Comparison of ENCODE assay signal across 29 mouse cellular contexts in the genomic region with DNA sequence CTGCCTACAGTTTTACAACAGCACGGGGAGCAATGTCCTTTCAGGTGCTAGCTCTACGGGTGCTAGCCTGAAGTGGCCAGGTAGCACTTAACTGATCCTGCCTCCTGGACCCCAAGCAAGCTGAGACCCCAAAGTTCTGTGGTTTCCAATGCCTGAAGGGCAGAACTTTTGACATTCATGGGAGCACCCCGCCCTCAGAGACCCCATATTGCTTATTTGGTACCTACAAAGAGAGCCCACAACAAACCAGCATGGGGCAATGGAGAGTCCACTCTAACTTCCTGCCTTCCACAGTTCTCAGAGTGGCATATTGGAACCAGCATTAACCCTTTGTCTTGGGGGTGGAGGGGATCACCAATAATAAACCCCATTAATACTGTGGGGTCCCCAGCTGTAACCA. TPM values are rescaled to one million over a fixed set of nuclear protein-coding genes. Genes with fewer than 3 reads are reported as not detected.
DNase-seq lines count a peak whose midpoint lies in the region; ATAC-seq and TF ChIP-seq lines count a peak whose summit lies in the region.
"Had no signal": no experiment of that assay in that cellular context is flagged by ENCODE, and none has a peak within 500 bp of the region (broad histone marks: within the 10 kb centered on the region; RNA-seq: fewer than 3 reads in every experiment).

No protein-coding gene starts in this region.

- no peak for ATAC-seq in forebrain, embryonic 12.5 days (ENCODE audit: low FRiP score)
- ATAC-seq in midbrain, embryonic 16.5 days: no peak
- no peak for ATAC-seq in midbrain, embryonic 15.5 days (replicated peaks)
- ATAC-seq: forebrain, embryonic 16.5 days; intestine, postnatal 0 days; liver, postnatal 0 days; lung, postnatal 0 days; Patski had no signal

- WGBS in forebrain, embryonic 12.5 days: 94% methylated on average over 3 of the region's 3 CpGs
- 94% methylated on average over 3 of the region's 3 CpGs for WGBS in forebrain, embryonic 10.5 days
- 97% methylated on average over 3 of the region's 3 CpGs for WGBS in heart, adult 2 months
- WGBS in midbrain, embryonic 16.5 days: 96% methylated on average over 3 of the region's 3 CpGs
- whole genome bisulfite sequencing in midbrain, embryonic 15.5 days: 97% methylated on average over 3 of the region's 3 CpGs

- 0 out of 2 replicates have a peak overlapping the region, but pooled peaks have one; percentile 0 for H3K9ac ChIP-seq in forebrain, embryonic 12.5 days
- no peak overlapping the region for H3K9ac ChIP-seq in heart, adult 2 months (ENCODE audit: low read depth, low read length)
- peak overlapping the region; percentile 1; the same call in 1 of the 2 replicates for H3K9ac ChIP-seq in midbrain, embryonic 16.5 days (ENCODE audit: low read depth, low read length)
- no peak overlapping the region for H3K9ac ChIP-seq in midbrain, embryonic 15.5 days
- H3K9ac ChIP-seq: embryonic facial prominence, embryonic 13.5 days; kidney, embryonic 15.5 days; limb, embryonic 12.5 days; liver, postnatal 0 days had no signal

- H3K27ac ChIP-seq in forebrain, embryonic 12.5 days: no peak overlapping the region
- H3K27ac ChIP-seq in forebrain, embryonic 10.5 days: no peak overlapping the region
- H3K27ac ChIP-seq in heart, adult 2 months: no peak overlapping the region
- no peak overlapping the region for H3K27ac ChIP-seq in midbrain, embryonic 16.5 days (ENCODE audit: low read length)
- H3K27ac ChIP-seq in midbrain, embryonic 15.5 days: no peak overlapping the region
- H3K27ac ChIP-seq: embryonic facial prominence, embryonic 13.5 days; hindbrain, embryonic 10.5 days; kidney, embryonic 15.5 days; limb, embryonic 12.5 days; macrophage; stomach, postnatal 0 days had no signal

- H3K4me3 ChIP-seq in forebrain, embryonic 12.5 days (replicated peaks): no peak overlapping the region
- H3K4me3 ChIP-seq in forebrain, embryonic 10.5 days: no peak overlapping the region
- H3K4me3 ChIP-seq in heart, adult 2 months: no peak overlapping the region
- no peak overlapping the region for H3K4me3 ChIP-seq in midbrain, embryonic 16.5 days (ENCODE audit: low read depth, low read length)
- no peak overlapping the region for H3K4me3 ChIP-seq in midbrain, embryonic 15.5 days
- H3K4me3 ChIP-seq: embryonic facial prominence, embryonic 13.5 days; erythroblast, embryonic 14.5 days; hindbrain, embryonic 10.5 days; kidney, embryonic 15.5 days; limb, embryonic 12.5 days had no signal

- H3K27me3 ChIP-seq in forebrain, embryonic 12.5 days: no peaks in the 10 kb centered on the region
- no peaks in the 10 kb centered on the region for H3K27me3 ChIP-seq in forebrain, embryonic 10.5 days (ENCODE audit: poor library complexity, severe bottlenecking)
- no peaks in the 10 kb centered on the region for H3K27me3 ChIP-seq in heart, adult 2 months (ENCODE audit: control insufficient read depth, insufficient read depth, low read length)
- H3K27me3 ChIP-seq in midbrain, embryonic 16.5 days (ENCODE audit: control insufficient read depth, insufficient read depth, low read depth, low read length): no peaks in the 10 kb centered on the region
- no peaks in the 10 kb centered on the region for H3K27me3 ChIP-seq in midbrain, embryonic 15.5 days (replicated peaks)
- H3K27me3 ChIP-seq: embryonic facial prominence, embryonic 13.5 days; kidney, embryonic 15.5 days; limb, embryonic 12.5 days; Patski had no signal

- no peak for TF ChIP-seq CTCF in heart, adult 2 months (IDR thresholded peaks at IDR 0.05)

- no peak for TF ChIP-seq EP300 in heart, adult 2 months (IDR thresholded peaks at IDR 0.05; ENCODE audit: insufficient read depth, low read depth, low read length)

- TF ChIP-seq POLR2A in heart, adult 2 months (IDR thresholded peaks at IDR 0.05; ENCODE audit: insufficient read depth, low read depth, low read length): no peak

- peaks cover 2% of the 10 kb centered on the region for H3K79me2 ChIP-seq in heart, adult 2 months (replicated peaks; ENCODE audit: control insufficient read depth, insufficient read depth, low read length)

- H3K4me1 ChIP-seq in forebrain, embryonic 12.5 days: peaks cover 24% of the 10 kb centered on the region
- H3K4me1 ChIP-seq in forebrain, embryonic 10.5 days: peaks cover 19% of the 10 kb centered on the region
- H3K4me1 ChIP-seq in heart, adult 2 months (ENCODE audit: control insufficient read depth, insufficient read depth, low read length): peaks cover 7% of the 10 kb centered on the region
- peaks cover 21% of the 10 kb centered on the region for H3K4me1 ChIP-seq in midbrain, embryonic 16.5 days (ENCODE audit: control insufficient read depth, insufficient read depth, low read length)
- peaks cover 22% of the 10 kb centered on the region for H3K4me1 ChIP-seq in midbrain, embryonic 15.5 days

- H3K36me3 ChIP-seq in forebrain, embryonic 12.5 days (replicated peaks): peaks cover 67% of the 10 kb centered on the region
- H3K36me3 ChIP-seq in forebrain, embryonic 10.5 days (replicated peaks): peaks cover 76% of the 10 kb centered on the region
- peaks cover 7% of the 10 kb centered on the region for H3K36me3 ChIP-seq in heart, adult 2 months (ENCODE audit: control insufficient read depth, insufficient read depth, low read length)
- H3K36me3 ChIP-seq in midbrain, embryonic 16.5 days (ENCODE audit: control insufficient read depth, insufficient read depth, low read length): peaks cover 31% of the 10 kb centered on the region
- peaks cover 24% of the 10 kb centered on the region for H3K36me3 ChIP-seq in midbrain, embryonic 15.5 days (replicated peaks)

- H3K9me3 ChIP-seq in forebrain, embryonic 12.5 days: no peaks in the 10 kb centered on the region
- H3K9me3 ChIP-seq in forebrain, embryonic 10.5 days: peaks cover 48% of the 10 kb centered on the region
- no peaks in the 10 kb centered on the region for H3K9me3 ChIP-seq in midbrain, embryonic 16.5 days (replicated peaks; ENCODE audit: control insufficient read depth, low read length, poor library complexity, severe bottlenecking)
- no peaks in the 10 kb centered on the region for H3K9me3 ChIP-seq in midbrain, embryonic 15.5 days
- H3K9me3 ChIP-seq: embryonic facial prominence, embryonic 13.5 days; G1E; kidney, embryonic 15.5 days; limb, embryonic 12.5 days had no signal

- DNase-seq in forebrain, embryonic 10.5 days (ENCODE audit: extremely low spot score, low spot score): no peak
- DNase-seq in heart, adult 2 months: peak; percentile 15 to 38
- no peak for DNase-seq in heart, adult 8-10 months (ENCODE audit: low spot score)
- DNase-seq in urinary bladder, postnatal 4 days (ENCODE audit: low spot score in 2 of 2): peak; percentile 35 to 73
- DNase-seq in urinary bladder, postnatal 14 days (ENCODE audit: low spot score): no peak
- DNase-seq: adrenal gland, adult 2 months; cerebellum, adult 11 months; embryo, embryonic 11 days; liver, postnatal 0 days; thymus, postnatal 25 days had no signal

- H3K4me2 ChIP-seq in forebrain, embryonic 12.5 days: no peak overlapping the region
- no peak overlapping the region for H3K4me2 ChIP-seq in midbrain, embryonic 16.5 days (ENCODE audit: low read length)
- H3K4me2 ChIP-seq in midbrain, embryonic 15.5 days: no peak overlapping the region
- H3K4me2 ChIP-seq: embryonic facial prominence, embryonic 13.5 days; heart, embryonic 11.5 days; kidney, embryonic 15.5 days; limb, embryonic 12.5 days; liver, embryonic 11.5 days had no signal

- intact Hi-C loops in heart, adult 2 months (cut with DNase I): no loop called here

RNA-seq across cellular contexts. Expression of gene Hjurp, which starts 4.1 kb away (rescaled TPM):
- 209 and 210 TPM in 2 replicates for polyA plus RNA-seq in forebrain, embryonic 12.5 days (2016; fragmentation: Nextera tagmentation; extraction: Ambion mirVana)
- polyA plus RNA-seq in forebrain, embryonic 10.5 days (2016; fragmentation: Nextera tagmentation; extraction: Ambion mirVana): 223 and 224 TPM in 2 replicates
- 10 to 100 TPM in 1 of 2 experiments, 1 to 10 TPM in 1; 8.7 to 11.5 TPM for total RNA-seq in heart, adult 2 months (2021)
- 12.7 and 23.9 TPM in 2 replicates for polyA plus RNA-seq in heart, adult 2 months (2012; rRNA removed)
- total RNA-seq in heart, adult 8-10 months (2022): 10 to 100 TPM; 10.6 to 14.2 (median 11.0) TPM
- 77.3 and 87.0 TPM in 2 replicates for polyA plus RNA-seq in midbrain, embryonic 16.5 days (2015; fragmentation: Nextera tagmentation; extraction: Ambion mirVana)
- 85.4 and 86.4 TPM in 2 replicates for polyA plus RNA-seq in midbrain, embryonic 15.5 days (2015; fragmentation: Nextera tagmentation; extraction: Ambion mirVana)

RNA-seq across cellular contexts. Expression of gene Trpm8, which starts 4.1 kb away (rescaled TPM):
- polyA plus RNA-seq in forebrain, embryonic 12.5 days (2016; fragmentation: Nextera tagmentation; extraction: Ambion mirVana): not detected in 2 replicates
- polyA plus RNA-seq in forebrain, embryonic 10.5 days (2016; fragmentation: Nextera tagmentation; extraction: Ambion mirVana): not detected in 2 replicates
- total RNA-seq in heart, adult 2 months (2021): not detected
- not detected in 2 replicates for polyA plus RNA-seq in heart, adult 2 months (2012; rRNA removed)
- not detected for total RNA-seq in heart, adult 8-10 months (2022)
- 0.11 and 0.17 TPM in 2 replicates for polyA plus RNA-seq in midbrain, embryonic 16.5 days (2015; fragmentation: Nextera tagmentation; extraction: Ambion mirVana)
- polyA plus RNA-seq in midbrain, embryonic 15.5 days (2015; fragmentation: Nextera tagmentation; extraction: Ambion mirVana): 0.09 and 0.10 TPM in 2 replicates
- total RNA-seq: adrenal gland, adult 2 months; G1E had no signal
- polyA plus RNA-seq: adrenal gland, adult 2 months; embryonic facial prominence, embryonic 13.5 days; erythroblast, embryonic 14.5 days; G1E; heart, postnatal 0 days; hindbrain, embryonic 10.5 days; intestine, postnatal 0 days; kidney, embryonic 15.5 days; limb, embryonic 12.5 days; liver, embryonic 11.5 days; liver, postnatal 0 days; lung, postnatal 0 days; macrophage had no signal

RNA-seq across cellular contexts. Expression of gene Mroh2a, which starts 46.5 kb away (rescaled TPM):
- polyA plus RNA-seq in forebrain, embryonic 12.5 days (2016; fragmentation: Nextera tagmentation; extraction: Ambion mirVana): 1.4 and 1.7 TPM in 2 replicates
- 1.3 and 1.4 TPM in 2 replicates for polyA plus RNA-seq in forebrain, embryonic 10.5 days (2016; fragmentation: Nextera tagmentation; extraction: Ambion mirVana)
- total RNA-seq in heart, adult 2 months (2021): under 1 TPM in 1 of 2 experiments, not detected in 1; 0.13 TPM
- polyA plus RNA-seq in heart, adult 2 months (2012; rRNA removed): 0.06 TPM in 2 replicates
- total RNA-seq in heart, adult 8-10 months (2022): under 1 TPM in 1 of 4 experiments, not detected in 3; 0.35 TPM
- 0.75 and 0.92 TPM in 2 replicates for polyA plus RNA-seq in midbrain, embryonic 16.5 days (2015; fragmentation: Nextera tagmentation; extraction: Ambion mirVana)
- polyA plus RNA-seq in midbrain, embryonic 15.5 days (2015; fragmentation: Nextera tagmentation; extraction: Ambion mirVana): 0.50 and 0.86 TPM in 2 replicates
- total RNA-seq: midbrain, postnatal 0 days had no signal
- polyA plus RNA-seq: erythroblast, embryonic 14.5 days; G1E had no signal

Comparison
In these comparisons a context has a peak if more than half of its experiments do, and no peak if none do; other contexts are left out.
1. H3K9ac ChIP-seq: peak in forebrain, embryonic 12.5 days (single experiment) and midbrain, embryonic 16.5 days (single experiment); none in heart, adult 2 months (single experiment) and midbrain, embryonic 15.5 days (single experiment).
2. DNase-seq: peak in heart, adult 2 months (2 of 2) and urinary bladder, postnatal 4 days (2 of 2); none in forebrain, embryonic 10.5 days (single experiment), heart, adult 8-10 months (single experiment) and urinary bladder, postnatal 14 days (single experiment).